Mouse (Mus musculus) liver, embryonic 14.5 days (tissue): ENCODE measurements at regions not wholly inside any gene's neighbourhood (a gene's known extent, or its start where the extent isn't known, plus 50 kb on each side); places are given as distances from the start of the nearest gene placed in this dataset.

Source experiments
- ATAC-seq: fragments of 200-750 bp; cut with Nextera tagmentation; 2 replicates; pipeline ENCODE4 v1.8.0; 2017; ENCODE audit warnings: moderate number of reproducible peaks, mild to moderate bottlenecking, moderate library complexity; ENCODE audit not compliant: insufficient read depth
- DNase-seq, 3 experiments: peaks; one replicate each; pipeline ENCODE4 v3.0.0-alpha.2; 2012 to 2013; ENCODE audit warnings: low read depth in 3 of 3, low spot score in 3 of 3
- H3K27ac ChIP-seq: fragments of 300-500 bp; sonication (generic); 2 replicates; pipeline ENCODE4 v1.5.1; 2014; ENCODE audit warnings: moderate library complexity, mild to moderate bottlenecking, control low read depth, inconsistent platforms
- H3K27me3 ChIP-seq: fragments of 300-500 bp; sonication (generic); 2 replicates; pipeline ENCODE4 v1.6.1; 2014; ENCODE audit warnings: mild to moderate bottlenecking, low read length, moderate library complexity; ENCODE audit not compliant: control insufficient read depth, insufficient read depth
- H3K36me3 ChIP-seq: fragments of 300-500 bp; sonication (generic); replicated peaks from 2 replicates; pipeline ENCODE4 v1.6.1; 2014; ENCODE audit warnings: low read depth; ENCODE audit not compliant: control insufficient read depth, insufficient read depth
- H3K4me1 ChIP-seq, 2 experiments: fragments of 200-500 bp in 1 of 2; fragments of 300-500 bp in 1 of 2; sonication (generic) in 1 of 2; replicated peaks; 2 replicates each; pipeline ENCODE4 v1.6.1; 2012 to 2014; ENCODE audit warnings: antibody characterized with exemption in 1 of 2, inconsistent platforms in 1 of 2, low read length in 1 of 2; ENCODE audit not compliant: control insufficient read depth in 2 of 2, insufficient read depth in 2 of 2
- H3K4me2 ChIP-seq: fragments of 300-500 bp; sonication (generic); 2 replicates; pipeline ENCODE4 v1.6.1; 2014; ENCODE audit warnings: low read depth, mild to moderate bottlenecking, control low read depth, moderate library complexity
- H3K4me3 ChIP-seq, 2 experiments: fragments of 200-500 bp in 1 of 2; fragments of 300-500 bp in 1 of 2; sonication (generic) in 1 of 2; 2 replicates each; pipeline ENCODE4 v1.5.1; 2012 to 2014; ENCODE audit warnings: low read depth in 2 of 2, low read length in 2 of 2, mild to moderate bottlenecking in 2 of 2, control low read depth in 1 of 2, inconsistent platforms in 1 of 2, moderate library complexity in 1 of 2; ENCODE audit not compliant: insufficient read depth in 1 of 2
- H3K9ac ChIP-seq: fragments of 300-500 bp; sonication (generic); replicated peaks from 2 replicates; pipeline ENCODE4 v1.6.1; 2014; ENCODE audit warnings: mild to moderate bottlenecking, control low read depth, moderate library complexity
- H3K9me3 ChIP-seq: fragments of 300-500 bp; sonication (generic); 2 replicates; pipeline ENCODE4 v1.6.1; 2016; ENCODE audit warnings: low read length, mixed read lengths; ENCODE audit not compliant: control insufficient read depth
- CTCF ChIP-seq: IDR thresholded peaks from 2 replicates; pipeline ENCODE4 v1.5.1; 2016; ENCODE audit warnings: antibody characterized with exemption, low read depth, control low read depth
- EP300 ChIP-seq: IDR thresholded peaks from 2 replicates; pipeline ENCODE4 v1.6.1; 2016; ENCODE audit warnings: antibody characterized with exemption, low read depth
- WGBS: fragments of 180-500 bp; shearing (Covaris S2); extraction: QIAGEN DNeasy Blood & Tissue Kit; methylation state at CpG from one replicate; pipeline ENCODE4 v1.1.7; 2014; ENCODE audit not compliant: insufficient replicate concordance; 5-methylcytosine and 5-hydroxymethylcytosine counted together

GRCm38 (mm10) chr16:22750725-22751287 is 60.6 kb downstream of the Crygs start:
- DNase-seq (no peak), ATAC-seq (no peak)
- no peaks in the 10 kb centered on the region for H3K27me3 ChIP-seq
- no peaks in the 10 kb centered on the region for H3K4me1 ChIP-seq
- no peak overlapping the region for H3K9ac ChIP-seq
- no peak overlapping the region for H3K27ac ChIP-seq
- WGBS, result 58% methylated on average over 5 of the region's 5 CpGs
- H3K9me3 ChIP-seq, result no peaks in the 10 kb centered on the region
- no peak for TF ChIP-seq CTCF
- no peak for TF ChIP-seq EP300
- no peak overlapping the region for H3K4me2 ChIP-seq
- H3K4me3 ChIP-seq, result no peak overlapping the region
- no peaks in the 10 kb centered on the region for H3K36me3 ChIP-seq

GRCm38 (mm10) chr16:22744121-22744855 is 67.1 kb downstream of the Crygs start:
- Histone ChIP-seq H3K4me1 (no peaks in the 10 kb centered on the region), H3K9ac (no peak overlapping the region), H3K27me3 (no peaks in the 10 kb centered on the region), H3K4me2 (no peak overlapping the region), H3K4me3 (no peak overlapping the region), H3K36me3 (no peaks in the 10 kb centered on the region), H3K9me3 (no peaks in the 10 kb centered on the region), H3K27ac (no peak overlapping the region)
- WGBS, result 59% methylated on average over 7 of the region's 7 CpGs
- no peak for TF ChIP-seq EP300
- TF ChIP-seq CTCF, result no peak
- ATAC-seq (no peak), DNase-seq (no peak)

- WGBS, result 52% methylated on average over 1 of the region's 1 CpGs
- Histone ChIP-seq H3K4me2 (no peak overlapping the region), H3K36me3 (no peaks in the 10 kb centered on the region), H3K4me3 (no peak overlapping the region), H3K27ac (no peak overlapping the region), H3K27me3 (no peaks in the 10 kb centered on the region), H3K9ac (no peak overlapping the region), H3K4me1 (no peaks in the 10 kb centered on the region), H3K9me3 (no peaks in the 10 kb centered on the region)
- ATAC-seq, result no peak
- TF ChIP-seq CTCF (no peak), EP300 (no peak)
- DNase-seq, result no peak
Observed at GRCm38 (mm10) chr16:22743461-22743860, 67.9 kb downstream of the Crygs start.

GRCm38 (mm10) chr16:22741496-22741895 is 69.9 kb downstream of the Crygs start:
- no peak overlapping the region for H3K27ac ChIP-seq
- no peaks in the 10 kb centered on the region for H3K27me3 ChIP-seq
- no peaks in the 10 kb centered on the region for H3K4me1 ChIP-seq
- H3K36me3 ChIP-seq, result no peaks in the 10 kb centered on the region
- ATAC-seq (no peak), DNase-seq (no peak)
- no peak overlapping the region for H3K4me3 ChIP-seq
- no peak overlapping the region for H3K9ac ChIP-seq
- WGBS, result 46% methylated on average over 4 of the region's 4 CpGs
- no peaks in the 10 kb centered on the region for H3K9me3 ChIP-seq
- TF ChIP-seq EP300, result no peak
- no peak for TF ChIP-seq CTCF
- no peak overlapping the region for H3K4me2 ChIP-seq

DNA sequence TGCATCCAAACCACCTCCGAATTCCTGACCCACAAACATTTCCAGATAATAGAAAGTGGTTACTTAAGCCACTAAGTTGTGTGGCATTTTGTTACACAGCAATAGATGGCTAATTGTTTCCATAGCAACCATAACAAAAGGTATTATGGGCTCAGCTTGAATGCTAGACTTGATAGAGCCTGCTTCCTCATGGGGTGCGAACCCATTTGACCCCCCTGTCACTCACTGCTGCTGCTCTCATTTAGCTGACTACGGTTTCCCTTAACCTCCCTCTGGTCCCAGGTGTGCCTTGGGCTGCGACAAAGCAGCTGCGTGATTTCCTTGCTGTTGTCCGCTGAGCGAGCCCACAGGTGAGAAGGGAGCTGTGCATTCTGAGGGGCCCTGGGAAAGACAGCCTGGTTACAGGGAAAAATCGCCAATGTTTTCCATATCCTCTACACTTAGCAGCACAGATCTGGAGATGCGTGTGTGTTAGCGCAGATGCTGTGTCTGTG is 76.8 kb downstream of the Crygs start:
- TF ChIP-seq EP300, result no peak
- TF ChIP-seq CTCF, result no peak
- 60% methylated on average over 10 of the region's 10 CpGs for WGBS
- Histone ChIP-seq H3K27ac (no peak overlapping the region), H3K4me1 (no peaks in the 10 kb centered on the region), H3K27me3 (no peaks in the 10 kb centered on the region), H3K9ac (no peak overlapping the region), H3K4me2 (no peak overlapping the region), H3K4me3 (no peak overlapping the region), H3K36me3 (no peaks in the 10 kb centered on the region), H3K9me3 (no peaks in the 10 kb centered on the region)
- no peak for DNase-seq
- ATAC-seq, result no peak
